Comparison of ENCODE assay signal across 8 mouse cellular contexts in genomic region chr4:154170506-154171150, GRCm38 (mm10). TPM values are rescaled to one million over a fixed set of nuclear protein-coding genes. Genes with fewer than 3 reads are reported as not detected.
A peak's percentile ranks its signal among the peaks of the same experiment; 100 is the strongest.
DNase-seq lines count a peak whose midpoint lies in the region; ATAC-seq and TF ChIP-seq lines count a peak whose summit lies in the region.

Gene Megf6 (plus strand): TSS chr4:154170730.

- DNase-seq in urinary bladder, adult 18-20 months (ENCODE audit: low spot score in 2 of 2), result peak; percentile 39 to 46
- DNase-seq in urinary bladder, postnatal 10 days (ENCODE audit: low spot score), result no peak
- peak; percentile 71 for DNase-seq in forebrain, embryonic 14.5 days (ENCODE audit: low spot score)
- peak; percentile 78 for DNase-seq in lung, postnatal 14 days
- peak; percentile 82 for DNase-seq in testis, postnatal 10 days (ENCODE audit: low spot score)
- DNase-seq in adrenal gland, adult (ENCODE audit: inconsistent age in 2 of 2, low spot score in 1 of 2), result no peak
- no peak for DNase-seq in layer of hippocampus, adult 9-11 months

- no peaks in the 10 kb centered on the region for H3K36me3 ChIP-seq in forebrain, embryonic 14.5 days (ENCODE audit: control insufficient read depth, insufficient read depth, low read length)
- H3K36me3 ChIP-seq in intestine, postnatal 0 days (ENCODE audit: control insufficient read depth, insufficient read depth), result no peaks in the 10 kb centered on the region

- peak within 1 kb of the TSS; percentile 96 for H3K4me2 ChIP-seq in forebrain, embryonic 14.5 days (ENCODE audit: low read length)
- peak within 1 kb of the TSS; percentile 84 for H3K4me2 ChIP-seq in intestine, postnatal 0 days (replicated peaks; ENCODE audit: low read depth)

- WGBS in forebrain, embryonic 14.5 days, result under 1% methylated on average over 49 of the region's 61 CpGs
- WGBS in intestine, postnatal 0 days, result 1% methylated on average over 59 of the region's 61 CpGs

- H3K4me1 ChIP-seq in forebrain, embryonic 14.5 days (ENCODE audit: control insufficient read depth, insufficient read depth, low read length), result peaks cover 9% of the 10 kb centered on the region
- 0 out of 2 replicates have a peak, but pooled peaks cover 2% of the 10 kb centered on the region for H3K4me1 ChIP-seq in intestine, postnatal 0 days (replicated peaks; ENCODE audit: control insufficient read depth, insufficient read depth, low read length)

- H3K9ac ChIP-seq in forebrain, embryonic 14.5 days (ENCODE audit: low read length), result peak within 1 kb of the TSS; percentile 62
- no peak within 1 kb of the TSS; the same call in 1 of the 2 replicates for H3K9ac ChIP-seq in intestine, postnatal 0 days (ENCODE audit: low read depth, low read length)

- H3K4me3 ChIP-seq in forebrain, embryonic 14.5 days (ENCODE audit: low read depth, low read length), result peak within 1 kb of the TSS; percentile 50
- peak within 1 kb of the TSS; percentile 47 for H3K4me3 ChIP-seq in intestine, postnatal 0 days (ENCODE audit: low read depth, low read length)

- no peak within 1 kb of the TSS for H3K27ac ChIP-seq in forebrain, embryonic 14.5 days (ENCODE audit: low read depth, low read length)
- H3K27ac ChIP-seq in intestine, postnatal 0 days (ENCODE audit: low read depth, low read length), result no peak within 1 kb of the TSS

- peaks cover 22% of the 10 kb centered on the region for H3K27me3 ChIP-seq in forebrain, embryonic 14.5 days (replicated peaks; ENCODE audit: control insufficient read depth, insufficient read depth, low read length)
- H3K27me3 ChIP-seq in intestine, postnatal 0 days (replicated peaks; ENCODE audit: control insufficient read depth, insufficient read depth, low read length), result peaks cover 55% of the 10 kb centered on the region

- H3K9me3 ChIP-seq in forebrain, embryonic 14.5 days (replicated peaks; ENCODE audit: control insufficient read depth, low read length), result no peaks in the 10 kb centered on the region
- no peaks in the 10 kb centered on the region for H3K9me3 ChIP-seq in intestine, postnatal 0 days (ENCODE audit: control insufficient read depth)

- no peak for TF ChIP-seq CTCF in intestine, postnatal 0 days (IDR thresholded peaks at IDR 0.05; ENCODE audit: low read depth)

- peak; percentile 85 for ATAC-seq in forebrain, embryonic 14.5 days
- peak; percentile 29; the same call in 1 of the 2 replicates for ATAC-seq in intestine, postnatal 0 days

RNA-seq across cellular contexts. Expression of gene Megf6, which starts in this region (rescaled TPM):
- polyA plus RNA-seq in forebrain, embryonic 14.5 days (2014; fragmentation: Nextera tagmentation; extraction: Ambion mirVana), result 4.6 and 7.7 TPM in 2 replicates
- 4.4 and 4.5 TPM in 2 replicates for polyA plus RNA-seq in intestine, postnatal 0 days (2015; fragmentation: Nextera tagmentation; extraction: Ambion mirVana)

Comparison
In these comparisons a context has a peak if more than half of its experiments do, and no peak if none do; other contexts are left out.
1. DNase-seq: peak in urinary bladder, adult 18-20 months (2 of 2), forebrain, embryonic 14.5 days (single experiment), lung, postnatal 14 days (single experiment) and testis, postnatal 10 days (single experiment); none in urinary bladder, postnatal 10 days (single experiment), adrenal gland, adult (0 of 2) and layer of hippocampus, adult 9-11 months (single experiment).